ENCODE assay signal across 15 mouse cellular contexts in genomic region chr14:23706837-23707236, GRCm38 (mm10).
DNase-seq lines count a peak whose midpoint lies in the region; ATAC-seq and TF ChIP-seq lines count a peak whose summit lies in the region.
"Had no signal": no experiment of that assay in that cellular context is flagged by ENCODE, and none has a peak within 500 bp of the region (broad histone marks: within the 10 kb centered on the region; RNA-seq: fewer than 3 reads in every experiment).

No protein-coding gene starts in this region.

- no peak overlapping the region for H3K4me2 ChIP-seq in intestine, embryonic 14.5 days (ENCODE audit: low read length)
- H3K4me2 ChIP-seq in intestine, embryonic 16.5 days (ENCODE audit: low read depth, low read length): no peak overlapping the region
- no peak overlapping the region for H3K4me2 ChIP-seq in embryonic facial prominence, embryonic 14.5 days (ENCODE audit: low read depth, low read length)
- no peak overlapping the region for H3K4me2 ChIP-seq in limb, embryonic 13.5 days (replicated peaks)
- H3K4me2 ChIP-seq in myocyte (ENCODE audit: low read depth): peak overlapping the region; percentile 18

- H3K4me3 ChIP-seq in intestine, embryonic 14.5 days (ENCODE audit: low read depth, low read length): no peak overlapping the region
- no peak overlapping the region for H3K4me3 ChIP-seq in intestine, embryonic 16.5 days (ENCODE audit: low read length)
- no peak overlapping the region for H3K4me3 ChIP-seq in embryonic facial prominence, embryonic 14.5 days (ENCODE audit: low read depth, low read length)
- no peak overlapping the region for H3K4me3 ChIP-seq in limb, embryonic 13.5 days
- no peak overlapping the region for H3K4me3 ChIP-seq in myocyte
- H3K4me3 ChIP-seq: heart, embryonic 10.5 days had no signal

- H3ac ChIP-seq in myocyte (ENCODE audit: control insufficient read depth, insufficient read length): no peak overlapping the region

- H3K9ac ChIP-seq in intestine, embryonic 14.5 days (ENCODE audit: low read length): no peak overlapping the region
- no peak overlapping the region for H3K9ac ChIP-seq in intestine, embryonic 16.5 days (ENCODE audit: low read depth, low read length)
- H3K9ac ChIP-seq in embryonic facial prominence, embryonic 14.5 days (ENCODE audit: low read depth, low read length): no peak overlapping the region
- no peak overlapping the region for H3K9ac ChIP-seq in limb, embryonic 13.5 days

- no peak for ATAC-seq in intestine, embryonic 14.5 days (replicated peaks; ENCODE audit: low FRiP score, low TSS enrichment, low read depth)
- ATAC-seq in intestine, embryonic 16.5 days: no peak
- peak; percentile 79; the same call in 1 of the 2 replicates for ATAC-seq in embryonic facial prominence, embryonic 14.5 days (ENCODE audit: low read depth)
- peak; percentile 64 for ATAC-seq in limb, embryonic 13.5 days (ENCODE audit: low FRiP score, low read depth)
- ATAC-seq in monocyte, adult 5-6 weeks (replicated peaks; ENCODE audit: insufficient number of reproducible peaks, low FRiP score, low TSS enrichment, poor library complexity, severe bottlenecking): no peak

- no peak for TF ChIP-seq POLR2A in myocyte (IDR thresholded peaks at IDR 0.05; ENCODE audit: insufficient read length, low read depth)

- H3K9me3 ChIP-seq in intestine, embryonic 14.5 days (ENCODE audit: control insufficient read depth, low read length): no peaks in the 10 kb centered on the region
- H3K9me3 ChIP-seq in intestine, embryonic 16.5 days (ENCODE audit: control insufficient read depth, low read length): no peaks in the 10 kb centered on the region
- no peaks in the 10 kb centered on the region for H3K9me3 ChIP-seq in embryonic facial prominence, embryonic 14.5 days (ENCODE audit: control insufficient read depth, low read length)
- H3K9me3 ChIP-seq in limb, embryonic 13.5 days: no peaks in the 10 kb centered on the region
- H3K9me3 ChIP-seq: heart, embryonic 10.5 days had no signal

- WGBS in intestine, embryonic 14.5 days: 42% methylated on average over 10 of the region's 10 CpGs
- WGBS in intestine, embryonic 16.5 days: 53% methylated on average over 10 of the region's 10 CpGs
- 60% methylated on average over 10 of the region's 10 CpGs for WGBS in embryonic facial prominence, embryonic 14.5 days
- 47% methylated on average over 10 of the region's 10 CpGs for WGBS in limb, embryonic 13.5 days

- no peaks in the 10 kb centered on the region for H3K36me3 ChIP-seq in intestine, embryonic 14.5 days (ENCODE audit: control insufficient read depth, insufficient read depth, low read length)
- no peaks in the 10 kb centered on the region for H3K36me3 ChIP-seq in intestine, embryonic 16.5 days (ENCODE audit: control insufficient read depth, insufficient read depth, low read length)
- H3K36me3 ChIP-seq in embryonic facial prominence, embryonic 14.5 days (ENCODE audit: control insufficient read depth, insufficient read depth, low read length): no peaks in the 10 kb centered on the region
- no peaks in the 10 kb centered on the region for H3K36me3 ChIP-seq in limb, embryonic 13.5 days
- no peaks in the 10 kb centered on the region for H3K36me3 ChIP-seq in myocyte (ENCODE audit: control insufficient read depth, insufficient read depth)
- H3K36me3 ChIP-seq: heart, embryonic 10.5 days had no signal

- no peak overlapping the region for H3K27ac ChIP-seq in intestine, embryonic 14.5 days (ENCODE audit: low read depth)
- H3K27ac ChIP-seq in intestine, embryonic 16.5 days (ENCODE audit: low read length): no peak overlapping the region
- no peak overlapping the region for H3K27ac ChIP-seq in embryonic facial prominence, embryonic 14.5 days (replicated peaks; ENCODE audit: low read depth, low read length)
- no peak overlapping the region; the same call in 1 of the 2 replicates for H3K27ac ChIP-seq in limb, embryonic 13.5 days
- H3K27ac ChIP-seq: heart, embryonic 10.5 days had no signal

- no peaks in the 10 kb centered on the region for H3K79me2 ChIP-seq in myocyte (ENCODE audit: control insufficient read depth, insufficient read depth)

- H3K4me1 ChIP-seq in intestine, embryonic 14.5 days (replicated peaks; ENCODE audit: control insufficient read depth, insufficient read depth, low read length): peaks cover 6% of the 10 kb centered on the region; the same call in 1 of the 2 replicates
- H3K4me1 ChIP-seq in intestine, embryonic 16.5 days (ENCODE audit: control insufficient read depth, insufficient read depth, low read length): no peaks in the 10 kb centered on the region
- H3K4me1 ChIP-seq in embryonic facial prominence, embryonic 14.5 days (ENCODE audit: control insufficient read depth, insufficient read depth, low read length): no peaks in the 10 kb centered on the region
- peaks cover 50% of the 10 kb centered on the region for H3K4me1 ChIP-seq in limb, embryonic 13.5 days
- H3K4me1 ChIP-seq: heart, embryonic 10.5 days had no signal

- peak; percentile 55 for DNase-seq in intestine, embryonic 14.5 days (ENCODE audit: low spot score)
- DNase-seq in embryonic facial prominence, embryonic 14.5 days (ENCODE audit: low spot score): peak; percentile 77
- DNase-seq in thymus, postnatal 0 days (ENCODE audit: low spot score): no peak
- DNase-seq in layer of hippocampus, postnatal 25 days (ENCODE audit: extremely low spot score in 1 of 2, low spot score in 1 of 2): no peak
- DNase-seq: adrenal gland, adult 2 months; cerebellum, adult 9-10 months; kidney, postnatal 25 days; liver; right cerebral cortex, postnatal 25 days; thymus, postnatal 14 days had no signal

- no peaks in the 10 kb centered on the region for H3K27me3 ChIP-seq in intestine, embryonic 14.5 days (replicated peaks; ENCODE audit: control insufficient read depth, insufficient read depth, low read length)
- H3K27me3 ChIP-seq in intestine, embryonic 16.5 days (replicated peaks; ENCODE audit: control insufficient read depth, insufficient read depth, low read length): no peaks in the 10 kb centered on the region
- H3K27me3 ChIP-seq in embryonic facial prominence, embryonic 14.5 days (replicated peaks; ENCODE audit: control insufficient read depth, insufficient read depth, low read length): no peaks in the 10 kb centered on the region
- peaks cover 75% of the 10 kb centered on the region for H3K27me3 ChIP-seq in limb, embryonic 13.5 days
- H3K27me3 ChIP-seq in myocyte (ENCODE audit: control insufficient read depth, insufficient read depth, insufficient read length): no peaks in the 10 kb centered on the region

TF ChIP-seq in myocyte, 11 proteins besides CTCF, POLR2A, EP300 and RAD21:
- TF ChIP-seq TCF12 (IDR thresholded peaks at IDR 0.05; ENCODE audit: insufficient read depth, poor library complexity, severe bottlenecking): no peak
- no peak for TF ChIP-seq USF1 (IDR thresholded peaks at IDR 0.05; ENCODE audit: low read depth)
- peak in 1 of 3 experiments; percentile 54 for TF ChIP-seq MYOD1 (IDR thresholded peaks at IDR 0.05; ENCODE audit: control insufficient read depth in 1 of 3, insufficient read length in 2 of 3, low read depth in 2 of 3)
- peak in 2 of 3 experiments; percentile 38 to 41 for TF ChIP-seq MYOG (IDR thresholded peaks at IDR 0.05; ENCODE audit: control insufficient read depth in 1 of 3, insufficient read depth in 1 of 3, insufficient read length in 2 of 3, low read depth in 2 of 3)
- TF ChIP-seq REST (IDR thresholded peaks at IDR 0.05; ENCODE audit: insufficient read depth, insufficient read length): no peak
- no peak for TF ChIP-seq SRF (IDR thresholded peaks at IDR 0.05; ENCODE audit: control insufficient read depth, insufficient read length, low read depth)
TF ChIP-seq in myocyte: peak in this region for 2.

Comparison
In these comparisons a context has a peak if more than half of its experiments do, and no peak if none do; other contexts are left out.
1. ATAC-seq: peak in embryonic facial prominence, embryonic 14.5 days (single experiment) and limb, embryonic 13.5 days (single experiment); none in intestine, embryonic 14.5 days (single experiment), intestine, embryonic 16.5 days (single experiment) and monocyte, adult 5-6 weeks (single experiment).
2. DNase-seq: peak in intestine, embryonic 14.5 days (single experiment) and embryonic facial prominence, embryonic 14.5 days (single experiment); none in thymus, postnatal 0 days (single experiment) and layer of hippocampus, postnatal 25 days (0 of 2).